Mouse (Mus musculus) spleen, postnatal 10 days (tissue): ENCODE measurements at regions not wholly inside any gene's neighbourhood (a gene's known extent, or its start where the extent isn't known, plus 50 kb on each side); places are given as distances from the start of the nearest gene placed in this dataset.
A peak's percentile ranks its signal among the peaks of the same experiment; 100 is the strongest.

Source experiments
- DNase-seq, 2 experiments: peaks; one replicate each; pipeline ENCODE4 v3.0.0; 2021 to 2022; ENCODE audit warnings: low spot score in 2 of 2

DNA sequence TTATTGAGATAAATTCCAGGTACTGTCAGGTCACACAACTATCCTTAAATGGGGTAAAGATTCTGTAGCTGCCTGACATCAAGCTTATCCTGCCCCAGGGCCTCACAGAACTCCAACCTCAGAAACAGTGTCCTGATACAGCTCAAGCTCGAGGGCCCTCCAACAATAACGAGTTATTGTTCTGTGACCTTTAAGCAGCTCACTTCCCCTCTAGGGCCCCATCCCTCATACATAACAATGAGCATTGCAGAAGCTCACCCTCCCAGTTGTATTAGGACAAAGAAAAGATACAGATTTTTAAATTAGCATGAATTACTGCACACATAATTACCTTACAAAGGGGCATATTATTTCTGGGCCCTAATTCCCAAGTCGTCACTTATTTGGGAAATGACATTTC is 293.5 kb upstream of the Trpc7 start:
- no peak for DNase-seq

DNA sequence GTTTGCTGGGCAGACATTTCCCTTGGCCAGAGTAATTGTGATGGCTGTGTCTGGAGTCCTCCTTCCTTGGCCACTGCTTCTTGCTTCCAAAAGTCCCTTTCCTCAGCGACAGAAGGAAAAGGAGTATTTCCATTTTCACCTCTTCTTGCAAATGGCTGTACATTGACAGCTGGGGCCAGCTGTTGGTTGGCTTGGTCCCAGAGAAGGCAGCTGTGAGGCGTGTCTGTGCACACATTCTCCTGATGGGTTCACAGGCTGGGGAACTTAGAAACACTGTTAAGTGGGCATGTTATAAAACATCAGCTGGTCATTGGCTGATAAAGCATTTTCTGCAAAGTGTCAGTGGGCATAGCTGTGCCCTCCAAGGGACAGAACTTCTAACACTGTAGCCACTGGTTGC is 290.4 kb upstream of the Trpc7 start:
- DNase-seq: peak in 1 of 2 experiments; percentile 14

- no peak for DNase-seq
Observed at GRCm38 (mm10) chr13:57170180-57170579, 274.4 kb upstream of the Trpc7 start.

DNA sequence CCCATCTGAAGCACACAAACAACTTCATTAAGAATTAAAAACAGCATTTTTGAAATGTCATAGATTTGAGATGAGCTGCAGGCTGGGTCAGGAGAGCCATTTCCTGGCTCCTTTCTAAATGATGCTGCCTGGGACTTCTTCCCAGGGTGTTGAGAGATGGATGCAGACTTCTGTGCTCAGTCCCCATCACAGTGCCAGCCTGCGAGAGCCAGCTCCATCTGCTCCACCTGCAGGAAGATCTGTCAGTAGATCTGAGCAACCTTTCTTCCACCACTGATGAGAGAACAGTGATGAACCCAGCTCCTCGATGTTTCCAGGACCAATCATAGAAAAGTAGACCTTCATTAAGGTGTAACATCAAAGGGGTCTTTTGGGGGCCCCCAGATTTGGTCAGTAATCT is 273.8 kb upstream of the Trpc7 start:
- no peak for DNase-seq

DNA sequence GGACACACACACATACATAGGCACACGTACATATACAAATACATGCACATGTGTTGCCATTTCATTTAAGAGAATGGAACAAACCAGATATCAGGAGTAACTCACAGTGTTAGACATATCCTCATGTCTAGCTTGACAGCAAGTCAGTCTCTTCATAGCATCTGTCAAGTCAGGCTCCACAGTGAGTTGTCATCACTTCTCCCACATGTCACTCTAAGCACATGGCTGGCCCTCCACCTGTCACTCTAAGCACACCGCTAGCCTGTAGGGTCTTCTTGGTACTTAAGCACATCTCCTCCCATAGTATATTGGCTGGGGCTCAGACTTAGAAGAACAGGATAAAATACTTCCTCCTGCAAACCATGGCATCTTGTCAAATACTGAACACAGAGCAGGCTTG is 269.6 kb upstream of the Trpc7 start:
- no peak for DNase-seq

DNA sequence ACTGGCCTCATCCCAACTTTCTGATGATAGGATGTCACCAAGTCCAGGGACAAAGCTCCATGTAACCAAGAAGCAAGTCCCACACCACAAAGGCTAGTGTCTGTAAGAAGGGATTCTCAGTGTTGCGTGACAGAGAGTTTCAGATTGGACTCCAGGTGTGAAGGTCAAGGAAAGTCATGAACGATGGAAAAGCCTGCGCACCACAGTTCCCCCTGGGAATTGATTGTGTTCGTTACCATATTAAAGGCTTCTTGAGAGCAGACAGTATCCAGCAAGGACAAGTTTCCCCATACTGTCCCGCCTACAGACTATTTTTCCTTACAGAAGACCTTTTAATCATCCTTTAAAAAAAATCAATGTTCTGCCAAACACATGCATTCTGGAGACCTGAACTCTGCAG is 257.0 kb upstream of the Trpc7 start:
- DNase-seq: no peak

GRCm38 (mm10) chr13:57147623-57148022 is 251.8 kb upstream of the Trpc7 start:
- DNase-seq: no peak

- no peak for DNase-seq
Observed at GRCm38 (mm10) chr13:57146708-57147107, 250.9 kb upstream of the Trpc7 start.

DNA sequence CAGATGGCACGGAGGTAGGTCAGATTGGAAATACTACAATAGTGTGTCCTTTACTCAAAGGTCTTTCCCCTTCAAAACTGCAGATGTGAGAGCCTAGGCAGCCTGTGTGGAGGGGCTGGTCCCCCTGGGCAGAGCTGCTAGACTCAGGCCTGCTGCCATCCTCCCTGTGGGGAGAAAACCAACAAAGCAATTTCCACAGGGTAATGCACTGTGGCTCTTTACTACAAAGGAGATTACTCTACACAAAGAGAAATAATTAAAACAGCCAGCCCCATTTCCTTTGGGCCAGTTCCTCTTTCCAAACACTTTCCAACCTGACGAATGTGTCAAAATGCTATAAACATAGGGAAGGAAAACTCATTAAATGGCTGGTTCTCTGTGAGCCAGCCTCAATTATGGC is 250.0 kb upstream of the Trpc7 start:
- no peak for DNase-seq

DNA sequence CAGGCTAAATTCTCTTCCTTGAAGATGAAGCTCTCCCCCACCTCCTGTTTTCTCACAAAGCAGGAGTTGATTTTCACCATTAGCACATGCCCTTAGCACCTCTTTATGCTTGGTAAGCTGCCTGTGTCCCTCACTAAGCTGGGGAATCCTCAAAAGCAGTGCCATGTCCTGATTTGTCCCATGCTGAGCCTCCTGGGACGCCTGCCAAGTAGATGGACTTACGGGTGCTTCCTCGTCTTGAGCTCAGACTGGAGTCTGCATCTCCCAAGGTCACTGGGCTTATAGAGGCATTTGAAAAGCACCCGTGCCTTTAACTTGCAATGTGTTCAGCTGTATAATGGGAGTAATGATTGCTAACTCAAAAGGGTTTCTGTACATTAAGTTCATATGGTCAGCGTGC is 247.1 kb upstream of the Trpc7 start:
- DNase-seq: no peak

DNA sequence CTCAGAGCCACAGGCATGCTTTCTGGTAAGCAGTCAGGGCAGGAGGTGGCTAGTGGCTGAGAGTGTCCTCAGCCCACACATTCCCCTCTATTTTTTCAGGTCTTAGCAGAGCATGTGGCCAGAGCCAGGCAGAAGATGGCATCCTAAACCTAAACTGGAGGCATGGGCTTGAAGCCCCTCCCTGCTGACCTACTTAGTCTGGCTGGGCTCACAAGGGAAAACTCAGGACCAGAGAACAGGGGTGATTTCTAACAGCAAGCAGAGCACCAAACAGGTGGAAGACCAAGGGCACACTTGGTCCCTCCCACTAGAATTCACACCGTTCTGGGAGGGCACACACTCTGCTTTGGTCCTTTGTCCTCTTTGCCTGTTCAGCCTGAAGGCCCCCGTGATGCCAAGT is 246.6 kb upstream of the Trpc7 start:
- no peak for DNase-seq

GRCm38 (mm10) chr13:57115936-57116335 is 220.1 kb upstream of the Trpc7 start:
- no peak for DNase-seq

- DNase-seq: no peak
Observed at GRCm38 (mm10) chr13:57107956-57108355, 212.2 kb upstream of the Trpc7 start.

DNA sequence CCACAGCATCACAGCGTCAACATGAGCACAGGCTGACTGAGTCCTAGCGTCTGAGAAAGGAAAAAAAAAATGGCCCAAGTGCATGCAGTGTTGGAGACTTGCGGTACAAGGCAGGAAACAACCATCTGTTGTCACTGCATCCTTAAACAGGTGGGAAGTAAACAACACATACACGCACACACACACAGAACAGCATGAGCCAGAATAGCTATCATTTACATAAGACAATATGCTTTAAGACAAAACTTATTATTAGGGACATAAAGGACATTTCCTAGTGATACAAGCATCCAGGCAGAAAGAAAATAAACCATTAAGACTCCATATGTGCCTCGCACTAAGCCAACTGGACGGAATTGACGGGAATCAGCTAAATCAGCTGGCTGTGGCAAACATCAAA is 203.8 kb upstream of the Trpc7 start:
- no peak for DNase-seq

DNA sequence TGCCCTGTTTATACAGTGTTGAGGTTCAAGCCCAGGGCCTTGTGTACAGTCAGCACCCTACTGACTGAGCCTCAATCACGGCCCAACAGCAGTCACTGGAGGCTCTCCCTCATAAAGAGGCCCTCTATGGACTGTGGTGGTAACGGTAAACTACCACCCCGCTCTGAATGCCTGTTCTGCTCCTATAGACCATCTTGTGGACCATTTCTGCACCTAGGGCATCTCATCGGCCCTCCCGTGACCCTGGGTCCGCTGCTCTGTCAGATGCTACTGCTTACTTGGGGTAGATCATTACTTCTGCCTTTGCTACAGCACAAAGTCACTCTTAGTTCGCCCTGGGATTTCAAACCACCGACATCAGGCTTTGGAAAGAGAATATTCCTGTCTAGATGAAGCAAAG is 196.1 kb upstream of the Trpc7 start:
- DNase-seq: no peak

DNA sequence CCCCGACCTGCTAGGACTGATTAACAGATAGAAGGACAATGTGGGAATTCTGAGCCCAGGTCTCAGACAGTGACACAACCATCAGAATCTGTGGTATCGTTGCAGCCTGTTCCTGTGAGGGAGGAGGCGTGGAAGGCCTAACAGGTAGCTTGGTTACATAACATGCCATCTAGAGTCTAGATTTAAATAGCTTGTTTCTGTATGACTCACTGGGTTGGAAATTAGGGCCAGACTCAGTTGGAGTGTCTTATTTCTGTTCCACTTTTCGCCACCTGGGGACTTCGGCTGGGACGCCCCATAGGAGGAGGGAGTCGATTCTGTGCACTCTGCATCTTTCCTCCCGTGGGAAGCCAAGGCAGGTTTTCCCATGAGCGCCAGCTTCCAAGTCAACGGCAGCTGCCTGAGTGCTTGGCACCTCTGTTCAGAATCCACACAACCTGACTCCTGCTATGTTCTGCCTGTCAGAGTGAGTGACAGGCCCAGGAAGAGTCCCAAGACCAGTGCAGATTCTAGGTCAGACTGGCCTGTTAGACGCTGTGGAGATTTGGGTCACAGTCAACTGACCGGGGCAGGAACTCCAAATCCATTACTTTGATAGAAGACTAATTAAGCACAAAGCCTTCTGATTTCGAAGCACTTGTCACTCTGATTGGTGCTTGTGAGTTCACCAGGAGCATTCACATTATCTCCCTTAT is 193.7 kb upstream of the Trpc7 start:
- no peak for DNase-seq

DNA sequence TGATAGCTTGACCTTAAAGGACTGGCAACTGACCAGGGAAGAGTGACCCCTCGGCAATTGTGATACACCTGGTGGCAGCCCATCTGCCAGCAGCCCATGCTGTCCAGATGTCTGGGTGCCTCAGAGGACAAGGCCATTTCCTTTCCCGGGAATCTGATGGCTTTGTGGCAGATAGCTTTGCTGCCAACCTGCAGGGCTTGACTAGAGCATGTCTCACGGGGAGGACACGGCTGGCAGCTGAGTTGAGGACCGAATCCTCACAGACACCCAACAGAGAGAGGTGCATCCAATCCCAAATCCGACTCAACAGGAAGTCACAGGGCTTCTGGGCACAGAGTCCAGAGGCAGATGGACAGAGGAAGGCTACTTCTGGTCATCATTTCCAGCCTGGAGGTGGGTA is 192.2 kb upstream of the Trpc7 start:
- no peak for DNase-seq

DNA sequence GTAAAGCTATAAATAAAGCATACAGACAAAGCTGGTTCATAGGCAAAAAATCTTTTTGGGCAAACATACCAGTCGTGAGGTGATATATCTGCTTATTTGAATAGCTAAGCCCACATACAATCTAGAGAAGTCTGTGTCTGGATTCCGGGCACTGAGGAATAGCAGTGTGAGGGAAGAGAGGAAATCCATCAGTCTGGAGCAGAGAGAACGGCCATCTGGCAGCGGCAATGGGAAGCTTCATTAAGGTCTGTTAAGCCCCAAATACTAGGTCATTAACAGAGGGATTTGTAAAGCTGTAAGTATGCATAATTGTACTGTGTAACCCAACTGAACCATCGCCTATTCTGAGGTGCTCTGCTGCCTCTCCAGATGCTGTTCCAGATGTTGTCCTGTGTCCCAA is 191.6 kb upstream of the Trpc7 start:
- no peak for DNase-seq

DNA sequence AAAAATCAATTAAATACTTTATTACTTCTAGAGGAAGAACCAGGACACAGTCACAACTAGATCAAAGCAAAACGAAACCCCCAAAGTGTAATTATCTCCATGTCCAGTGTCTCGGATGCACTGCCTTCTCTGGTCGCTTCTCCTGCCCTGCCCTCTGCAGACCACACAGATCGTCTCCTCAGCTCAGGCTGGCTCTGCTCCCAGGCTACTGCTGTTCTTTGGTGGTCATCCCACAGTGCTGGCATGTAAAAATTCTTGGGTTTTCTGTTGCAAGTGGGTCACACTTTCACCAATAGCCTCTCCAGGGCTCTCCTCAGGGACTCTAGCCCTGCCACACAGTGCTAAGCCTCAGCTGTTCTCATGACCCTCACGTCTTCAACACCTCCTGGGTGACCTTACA is 188.0 kb upstream of the Trpc7 start:
- no peak for DNase-seq

DNA sequence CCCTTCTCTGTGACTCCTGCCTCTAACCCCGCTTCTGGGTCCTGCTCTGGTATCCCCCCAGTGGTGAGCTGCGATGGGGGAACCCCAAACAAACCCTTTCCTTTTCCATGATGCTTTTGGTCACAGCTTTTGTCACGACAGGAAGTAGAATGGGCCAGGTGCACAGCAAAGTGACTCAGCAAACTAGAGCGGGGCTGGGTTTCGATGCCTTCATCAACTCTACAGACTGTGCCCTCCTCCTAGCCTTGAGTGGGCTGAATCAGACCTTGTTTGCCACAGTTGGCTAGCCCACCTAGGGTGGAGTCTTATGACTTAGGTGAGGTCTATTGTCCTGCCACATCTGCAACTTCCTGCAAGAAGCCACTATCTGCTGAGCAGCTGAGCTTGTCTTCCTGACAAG is 174.7 kb upstream of the Trpc7 start:
- DNase-seq: no peak

GRCm38 (mm10) chr13:57061656-57062055 is 165.9 kb upstream of the Trpc7 start:
- DNase-seq: no peak

GRCm38 (mm10) chr13:57061074-57061473 is 165.3 kb upstream of the Trpc7 start:
- no peak for DNase-seq

DNA sequence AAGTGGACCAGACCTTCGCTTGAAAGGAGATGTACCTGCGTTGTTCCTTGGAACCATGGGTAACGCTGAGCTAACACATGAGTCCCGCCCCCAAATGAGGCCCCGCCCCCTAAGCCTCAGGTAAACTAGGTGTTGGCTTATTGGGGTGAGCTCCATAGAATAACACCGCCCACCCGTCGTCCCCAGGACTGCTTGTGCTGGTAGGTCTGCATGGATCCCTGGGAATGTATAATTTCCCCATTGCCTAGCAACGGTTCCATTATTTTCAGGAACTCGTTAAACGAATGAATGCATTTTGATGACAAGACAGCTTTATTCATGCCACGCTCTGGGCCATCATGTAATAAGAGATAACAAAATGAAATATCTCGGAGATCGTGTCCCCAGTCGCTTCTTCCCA is 161.0 kb upstream of the Trpc7 start:
- DNase-seq: no peak

DNA sequence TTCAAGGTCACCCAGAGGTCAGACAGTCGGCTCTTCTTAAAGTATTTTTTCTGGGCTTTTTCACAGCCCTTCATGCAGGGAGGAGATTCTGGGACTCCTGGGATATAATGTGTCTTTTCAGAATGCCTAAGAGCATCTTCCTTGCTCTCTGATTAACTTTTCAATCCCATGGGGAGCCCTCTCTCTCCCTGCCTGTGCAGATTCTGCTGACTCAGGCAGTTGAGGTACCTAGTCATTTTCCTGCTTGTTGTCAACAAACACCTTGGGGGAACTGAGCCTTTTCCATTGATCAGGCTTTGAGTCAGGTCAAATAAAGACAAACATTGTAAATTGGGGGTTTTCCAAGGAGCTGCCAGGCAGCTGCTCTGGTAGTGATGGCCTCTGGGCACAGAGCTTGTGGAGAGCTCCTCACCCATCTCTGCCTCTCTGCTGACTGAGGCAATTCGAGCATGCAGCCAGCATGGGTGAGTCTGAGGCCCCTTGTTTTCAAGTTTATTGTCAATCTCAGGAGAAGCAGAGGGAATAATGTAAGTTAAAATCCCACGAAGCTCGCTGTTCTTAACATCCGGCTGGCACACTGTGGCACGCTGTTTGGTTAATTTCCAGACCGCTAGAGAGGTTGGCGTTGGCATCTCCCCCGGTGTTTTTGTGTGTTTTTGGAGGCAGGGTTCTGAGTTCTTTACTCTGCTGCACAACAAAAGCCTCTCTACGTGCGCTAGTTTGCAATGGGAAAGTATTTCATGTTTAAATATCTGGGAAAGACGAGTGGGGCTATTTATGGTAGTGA is 159.8 kb upstream of the Trpc7 start:
- DNase-seq: no peak
